Mouse (Mus musculus) G1E (cell line): Measurements from ENCODE around the gene Camta1.

Experiments used
- CTCF ChIP-seq: IDR thresholded peaks from 2 replicates; pipeline ENCODE4 v1.5.1; 2012; ENCODE audit warnings: low read depth, low read length, inconsistent platforms, mixed read lengths
- GATA1 ChIP-seq: IDR thresholded peaks from 2 replicates; pipeline ENCODE4 v1.6.1; 2012; ENCODE audit warnings: borderline replicate concordance, low read length, inconsistent platforms, mixed read lengths
- GATA2 ChIP-seq: IDR thresholded peaks from 2 replicates; pipeline ENCODE4 v1.6.1; 2012; ENCODE audit warnings: low read depth, low read length, inconsistent platforms, borderline replicate concordance
- TAL1 ChIP-seq: conservative IDR thresholded peaks from 2 replicates; pipeline ENCODE4 v1.6.1; 2012; ENCODE audit warnings: low read depth, low read length, inconsistent platforms, mixed read lengths

DNA sequence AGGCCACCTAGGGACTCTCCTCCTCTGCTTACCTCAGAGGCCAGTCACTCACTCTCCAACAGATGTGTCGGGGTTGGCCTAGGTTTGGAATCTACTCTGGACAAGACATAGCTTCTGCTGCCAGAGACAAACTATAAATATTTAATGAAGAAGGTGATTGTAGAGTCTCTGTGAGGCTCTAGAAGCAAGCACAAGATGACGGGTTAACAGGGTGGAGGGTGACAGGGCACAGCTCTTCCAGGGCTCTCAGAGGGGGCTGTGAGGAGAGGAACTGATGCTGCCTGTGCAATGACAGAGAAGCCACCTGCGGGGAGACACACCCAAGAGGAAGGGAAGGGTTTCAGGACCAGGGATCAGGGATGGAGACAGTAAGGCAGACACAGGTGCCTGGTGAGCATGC lies 682.0 kb downstream of the Camta1 start:
- TF ChIP-seq CTCF (no peak), GATA1 (no peak), TAL1 (no peak), GATA2 (no peak)
